Mouse (Mus musculus): ENCODE measurements around the gene Kank2.

GRCm38 (mm10) chr9:21837690-21838089, 39.1 kb upstream of the Kank2 start:
- no peak for TF ChIP-seq CTCF (IDR thresholded peaks at IDR 0.05)
- no peak for TF ChIP-seq EP300 (IDR thresholded peaks at IDR 0.05)
